Mouse (Mus musculus): ENCODE results near the gene Nrxn2.

DNA sequence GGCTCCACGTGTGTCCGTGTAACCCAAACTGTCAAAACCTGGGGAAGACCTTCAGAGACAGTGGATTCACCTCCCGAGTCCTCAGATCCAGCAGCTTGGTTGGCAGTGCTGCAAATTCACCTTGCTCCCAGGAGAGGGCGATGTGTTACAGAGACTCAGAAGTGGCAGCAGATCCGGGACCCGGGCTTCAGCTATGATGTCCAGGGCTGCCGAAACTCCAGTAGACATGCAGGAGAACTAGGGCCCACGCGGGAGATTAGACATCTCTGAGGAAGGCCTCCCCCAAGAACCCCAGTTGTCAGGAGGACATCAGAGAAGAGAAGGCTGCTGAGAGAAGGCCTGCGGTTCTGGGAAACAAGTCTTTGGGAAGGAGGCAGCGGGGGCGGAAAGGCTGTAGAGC lies 73.6 kb downstream of the Nrxn2 start:
- no peak for TF ChIP-seq HCFC1 (IDR thresholded peaks at IDR 0.05; ENCODE audit: borderline replicate concordance, insufficient read depth, low read length)
- no peak for TF ChIP-seq MAFK (IDR thresholded peaks at IDR 0.05; ENCODE audit: insufficient read depth, low read depth, low read length)
- TF ChIP-seq ZC3H11A (IDR thresholded peaks at IDR 0.05; ENCODE audit: borderline replicate concordance, low read depth, low read length): peak; percentile 44; the same call in 1 of the 2 replicates
- no peak for TF ChIP-seq ZNF384 (IDR thresholded peaks at IDR 0.05; ENCODE audit: low read depth, low read length)
